Mouse (Mus musculus): Measurements from ENCODE around the gene Rassf3. TPM values are rescaled to one million over a fixed set of nuclear protein-coding genes. Genes with fewer than 3 reads are reported as not detected.

Rassf3 gene
- polyA plus RNA-seq, 1 experiment from 2014 or later = 25.3 TPM

DNA sequence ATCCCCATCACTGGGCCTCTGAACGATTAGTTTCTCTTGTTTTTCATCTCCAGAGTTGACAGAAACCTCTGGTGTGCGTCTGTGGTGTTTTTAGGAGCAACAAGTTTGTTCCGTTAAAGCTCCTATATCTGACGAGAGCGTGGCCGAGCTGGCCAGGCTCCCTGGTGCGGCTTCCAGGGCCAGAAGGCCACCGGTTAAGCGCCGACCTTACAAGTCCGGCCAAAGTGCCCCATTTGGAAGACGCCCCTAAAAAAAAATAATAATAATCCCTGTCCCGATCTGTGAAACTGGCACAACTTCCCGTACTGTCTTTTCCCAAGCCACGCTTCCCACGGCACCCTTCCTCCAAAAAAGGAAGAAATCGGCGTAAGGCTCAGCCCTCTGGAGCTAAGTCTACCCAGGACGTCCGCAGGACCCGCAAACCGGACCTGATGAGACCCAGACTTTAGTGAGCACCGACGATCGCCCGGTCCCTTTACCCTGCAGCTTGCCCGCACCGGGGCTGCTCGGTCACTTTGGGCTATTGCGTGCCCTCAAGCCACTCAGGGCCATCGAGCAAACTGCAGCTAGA lies 961 bp downstream of the Rassf3 start:
- peaks cover 24 to 49% of the 10 kb centered on the region in 2 experiments for H3K4me1 ChIP-seq (ENCODE audit: control insufficient read depth in 2 of 2, insufficient read depth in 2 of 2, low read length in 2 of 2)
- peak overlapping the region; percentile 97 for H3K9ac ChIP-seq (ENCODE audit: low read length)
- under 1% methylated on average over 31 of the region's 31 CpGs for WGBS
- no peaks in the 10 kb centered on the region for H3K36me3 ChIP-seq (ENCODE audit: control insufficient read depth, insufficient read depth, low read length)
- no peaks in the 10 kb centered on the region for H3K9me3 ChIP-seq (ENCODE audit: control insufficient read depth, low read length)
- ATAC-seq (ENCODE audit: insufficient number of reproducible peaks, insufficient read depth, low FRiP score, low read depth) = no peak
- peak overlapping the region; percentile 73 for H3K4me2 ChIP-seq (ENCODE audit: low read length)
- H3K27ac ChIP-seq (replicated peaks in 1 of 2; ENCODE audit: control insufficient read depth in 1 of 2, insufficient read depth in 1 of 2, low read depth in 2 of 2, low read length in 2 of 2) = peak overlapping the region; percentile 68 to 92
- peak overlapping the region; percentile 69 to 96 for H3K4me3 ChIP-seq (ENCODE audit: control insufficient read depth in 1 of 2, insufficient read depth in 1 of 2, low read depth in 1 of 2, low read length in 2 of 2)
- H3K27me3 ChIP-seq (ENCODE audit: control insufficient read depth, insufficient read depth, low read length) = no peaks in the 10 kb centered on the region

DNA sequence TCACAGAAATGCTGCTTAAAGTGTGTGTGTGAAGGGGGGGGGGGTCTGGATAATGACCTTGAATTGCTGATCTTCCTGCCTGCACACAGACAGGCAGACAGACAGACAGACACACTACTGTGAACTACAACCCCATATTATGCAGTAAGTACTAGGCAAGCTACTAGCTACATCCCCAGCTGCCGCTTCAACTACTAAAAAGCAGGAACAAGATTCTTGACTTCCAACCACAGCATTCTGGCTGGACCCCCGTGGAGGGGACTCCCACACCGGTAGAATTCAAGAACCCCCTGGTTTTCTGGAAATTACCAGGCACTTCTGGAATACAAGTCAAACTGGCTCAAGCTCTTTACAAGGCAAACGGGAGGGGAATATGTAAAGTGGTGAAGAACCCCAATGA lies 1.9 kb downstream of the Rassf3 start:
- H3K27ac ChIP-seq (replicated peaks in 1 of 2; ENCODE audit: control insufficient read depth in 1 of 2, insufficient read depth in 1 of 2, low read depth in 2 of 2, low read length in 2 of 2) = peak overlapping the region; percentile 36 to 92; a peak in 3 of 4 replicates
- H3K36me3 ChIP-seq (ENCODE audit: control insufficient read depth, insufficient read depth, low read length) = no peaks in the 10 kb centered on the region
- no peak for ATAC-seq (ENCODE audit: insufficient number of reproducible peaks, insufficient read depth, low FRiP score, low read depth)
- peak overlapping the region; percentile 73 for H3K4me2 ChIP-seq (ENCODE audit: low read length)
- peak overlapping the region; percentile 69 to 96 for H3K4me3 ChIP-seq (ENCODE audit: control insufficient read depth in 1 of 2, insufficient read depth in 1 of 2, low read depth in 1 of 2, low read length in 2 of 2)
- no peaks in the 10 kb centered on the region for H3K9me3 ChIP-seq (ENCODE audit: control insufficient read depth, low read length)
- peaks cover 28 to 57% of the 10 kb centered on the region in 2 experiments for H3K4me1 ChIP-seq (ENCODE audit: control insufficient read depth in 2 of 2, insufficient read depth in 2 of 2, low read length in 2 of 2)
- H3K9ac ChIP-seq (ENCODE audit: low read length) = peak overlapping the region; percentile 97
- no peaks in the 10 kb centered on the region for H3K27me3 ChIP-seq (ENCODE audit: control insufficient read depth, insufficient read depth, low read length)
- 8% methylated on average over 4 of the region's 4 CpGs for WGBS

DNA sequence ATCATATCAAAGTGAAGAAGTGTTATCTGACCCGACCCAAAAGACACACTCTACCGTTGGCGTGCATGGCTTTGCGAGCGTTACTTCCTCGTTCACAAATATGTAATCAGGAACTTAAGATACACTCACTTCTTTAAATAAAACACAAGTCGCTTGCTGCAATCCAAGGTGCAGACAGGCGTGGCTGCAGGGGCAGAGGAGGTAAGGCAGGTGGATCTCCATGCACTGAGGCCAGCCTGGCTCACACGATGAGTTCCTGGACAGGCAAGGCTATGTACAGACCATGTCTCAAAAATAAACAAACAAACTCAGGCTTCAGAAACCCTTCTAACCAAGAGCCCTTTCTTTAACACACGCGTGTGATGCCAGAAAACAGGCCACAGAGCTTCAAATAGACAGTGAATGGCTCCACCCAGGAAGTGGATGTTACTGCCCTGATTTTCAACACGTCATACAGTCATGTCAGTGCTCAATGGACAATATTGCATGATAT lies 2.4 kb downstream of the Rassf3 start:
- ATAC-seq (ENCODE audit: insufficient number of reproducible peaks, insufficient read depth, low FRiP score, low read depth) = no peak
- Histone ChIP-seq H3K9me3 (ENCODE audit: control insufficient read depth, low read length) (no peaks in the 10 kb centered on the region), H3K36me3 (ENCODE audit: control insufficient read depth, insufficient read depth, low read length) (no peaks in the 10 kb centered on the region)

DNA sequence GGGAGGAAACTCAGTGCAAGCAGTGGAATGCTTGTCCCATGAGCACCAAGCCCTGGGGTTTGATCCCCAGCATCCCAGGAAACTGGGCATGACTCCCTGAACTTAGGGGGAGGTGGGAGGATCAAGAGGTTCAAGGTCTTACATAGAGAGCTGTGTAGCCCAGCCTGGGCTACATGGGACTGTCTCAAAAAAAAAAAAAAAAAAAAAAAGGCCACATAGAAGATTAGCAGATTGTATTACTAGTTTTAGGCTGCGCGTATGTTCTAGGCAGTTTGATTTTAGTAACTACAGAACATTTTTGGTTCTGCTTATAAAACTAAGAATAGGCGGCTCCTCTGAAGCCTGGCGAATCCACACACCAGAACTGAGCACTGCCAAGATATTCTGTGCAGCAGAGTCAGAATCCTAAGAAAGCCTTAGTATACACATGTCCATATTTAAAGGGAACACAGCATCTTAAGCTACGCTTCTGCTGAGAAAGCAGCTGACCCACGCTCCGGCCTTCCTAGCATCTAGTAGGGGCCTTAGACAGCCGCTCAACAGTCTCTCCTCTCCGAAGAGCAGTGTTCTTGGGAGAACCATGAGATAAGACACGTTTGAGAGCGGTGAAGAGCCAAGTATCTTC lies 3.4 kb downstream of the Rassf3 start:
- peak overlapping the region in 1 of 2 experiments; percentile 1; a peak in 1 of 4 replicates for H3K4me3 ChIP-seq (ENCODE audit: control insufficient read depth in 1 of 2, insufficient read depth in 1 of 2, low read depth in 1 of 2, low read length in 2 of 2)
- H3K27me3 ChIP-seq (ENCODE audit: control insufficient read depth, insufficient read depth, low read length) = no peaks in the 10 kb centered on the region
- no peak for ATAC-seq (ENCODE audit: insufficient number of reproducible peaks, insufficient read depth, low FRiP score, low read depth)
- WGBS = 48% methylated on average over 11 of the region's 11 CpGs
- 0 out of 2 replicates have a peak overlapping the region, but pooled peaks have one; percentile 97 for H3K9ac ChIP-seq (ENCODE audit: low read length)
- H3K36me3 ChIP-seq (ENCODE audit: control insufficient read depth, insufficient read depth, low read length) = no peaks in the 10 kb centered on the region
- no peaks in the 10 kb centered on the region for H3K9me3 ChIP-seq (ENCODE audit: control insufficient read depth, low read length)
- peak overlapping the region; percentile 73 for H3K4me2 ChIP-seq (ENCODE audit: low read length)
- H3K27ac ChIP-seq (replicated peaks in 1 of 2; ENCODE audit: control insufficient read depth in 1 of 2, insufficient read depth in 1 of 2, low read depth in 2 of 2, low read length in 2 of 2) = peak overlapping the region; percentile 10 to 92; a peak in 3 of 4 replicates
- H3K4me1 ChIP-seq (ENCODE audit: control insufficient read depth in 2 of 2, insufficient read depth in 2 of 2, low read length in 2 of 2) = peaks cover 36 to 70% of the 10 kb centered on the region in 2 experiments

More for the DNA sequence above, 2.4 kb downstream of the Rassf3 start:
- WGBS = 14% methylated on average over 12 of the region's 12 CpGs
- Histone ChIP-seq H3K9ac (ENCODE audit: low read length) (peak overlapping the region; percentile 97), H3K27ac (replicated peaks in 1 of 2; ENCODE audit: control insufficient read depth in 1 of 2, insufficient read depth in 1 of 2, low read depth in 2 of 2, low read length in 2 of 2) (peak overlapping the region; percentile 72 to 92), H3K4me2 (ENCODE audit: low read length) (peak overlapping the region; percentile 73), H3K4me3 (ENCODE audit: control insufficient read depth in 1 of 2, insufficient read depth in 1 of 2, low read depth in 1 of 2, low read length in 2 of 2) (peak overlapping the region; percentile 69 to 96), H3K27me3 (ENCODE audit: control insufficient read depth, insufficient read depth, low read length) (no peaks in the 10 kb centered on the region), H3K4me1 (ENCODE audit: control insufficient read depth in 2 of 2, insufficient read depth in 2 of 2, low read length in 2 of 2) (peaks cover 31 to 62% of the 10 kb centered on the region in 2 experiments)

DNA sequence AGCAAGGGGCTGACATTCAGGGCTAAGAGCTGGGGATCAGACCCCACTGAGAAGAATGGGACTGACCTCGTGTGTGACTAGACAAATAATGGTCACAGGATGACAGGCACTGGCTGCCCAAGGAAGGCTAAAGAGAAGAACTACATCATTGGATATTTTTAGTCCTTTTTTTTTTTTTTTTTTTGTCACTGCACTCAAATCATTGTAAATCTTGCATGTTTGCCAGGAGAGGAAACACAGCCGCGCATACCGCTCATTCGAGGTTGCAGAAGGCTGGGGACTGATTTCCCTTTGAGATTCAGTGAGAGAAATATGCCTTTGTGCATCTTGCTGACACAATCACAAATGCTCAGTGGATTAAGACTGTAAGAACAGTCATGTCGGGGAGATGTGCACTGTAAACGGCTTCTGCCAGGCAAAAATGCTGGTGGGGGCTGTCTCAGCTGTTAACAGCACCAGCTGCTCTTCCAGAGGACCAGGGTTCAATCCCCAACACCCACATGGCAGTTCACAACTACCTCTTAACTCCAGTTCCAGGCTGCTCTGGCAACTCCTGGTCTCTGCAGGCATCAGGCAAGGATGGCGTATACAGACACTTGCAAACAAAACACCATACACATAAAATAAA lies 4.5 kb downstream of the Rassf3 start:
- no peaks in the 10 kb centered on the region for H3K36me3 ChIP-seq (ENCODE audit: control insufficient read depth, insufficient read depth, low read length)
- 16% methylated on average over 8 of the region's 8 CpGs for WGBS
- H3K27me3 ChIP-seq (ENCODE audit: control insufficient read depth, insufficient read depth, low read length) = no peaks in the 10 kb centered on the region
- no peak for ATAC-seq (ENCODE audit: insufficient number of reproducible peaks, insufficient read depth, low FRiP score, low read depth)
- peak overlapping the region; percentile 35; the same call in 1 of the 2 replicates for H3K9ac ChIP-seq (ENCODE audit: low read length)
- no peaks in the 10 kb centered on the region for H3K9me3 ChIP-seq (ENCODE audit: control insufficient read depth, low read length)
- peak overlapping the region; percentile 73 to 78 for H3K27ac ChIP-seq (replicated peaks in 1 of 2; ENCODE audit: control insufficient read depth in 1 of 2, insufficient read depth in 1 of 2, low read depth in 2 of 2, low read length in 2 of 2)
- H3K4me2 ChIP-seq (ENCODE audit: low read length) = peak overlapping the region; percentile 41
- peaks cover 34 to 68% of the 10 kb centered on the region in 2 experiments for H3K4me1 ChIP-seq (ENCODE audit: control insufficient read depth in 2 of 2, insufficient read depth in 2 of 2, low read length in 2 of 2)
- 0 out of 4 replicates have a peak overlapping the region, but pooled peaks of 1 of the 2 experiments have one; percentile 1 for H3K4me3 ChIP-seq (ENCODE audit: control insufficient read depth in 1 of 2, insufficient read depth in 1 of 2, low read depth in 1 of 2, low read length in 2 of 2)

DNA sequence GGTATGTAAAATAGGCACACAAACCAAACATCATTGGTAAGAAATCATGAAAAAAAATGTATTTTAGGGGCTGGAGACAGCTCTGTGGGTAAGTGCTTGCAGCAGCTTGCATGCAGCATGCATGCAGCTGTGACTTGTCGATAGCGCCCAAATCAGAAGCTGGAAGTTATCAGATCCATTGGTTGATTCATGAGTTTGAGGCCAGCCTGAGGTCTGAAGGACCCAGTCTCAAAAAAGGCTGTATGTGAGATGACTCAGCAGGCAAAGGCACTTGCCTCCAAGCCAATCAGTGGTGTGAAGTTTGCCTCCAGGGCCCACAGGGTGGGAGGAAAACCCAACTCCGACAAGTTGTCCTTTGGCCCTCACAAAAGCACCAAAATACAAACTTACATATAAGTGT lies 6.5 kb downstream of the Rassf3 start:
- H3K4me3 ChIP-seq (ENCODE audit: control insufficient read depth in 1 of 2, insufficient read depth in 1 of 2, low read depth in 1 of 2, low read length in 2 of 2) = no peak overlapping the region
- H3K27me3 ChIP-seq (ENCODE audit: control insufficient read depth, insufficient read depth, low read length) = no peaks in the 10 kb centered on the region
- no peak overlapping the region for H3K27ac ChIP-seq (replicated peaks in 1 of 2; ENCODE audit: control insufficient read depth in 1 of 2, insufficient read depth in 1 of 2, low read depth in 2 of 2, low read length in 2 of 2)
- no peak overlapping the region; the same call in 1 of the 2 replicates for H3K9ac ChIP-seq (ENCODE audit: low read length)
- 42% methylated on average over 3 of the region's 3 CpGs for WGBS
- H3K36me3 ChIP-seq (ENCODE audit: control insufficient read depth, insufficient read depth, low read length) = no peaks in the 10 kb centered on the region
- H3K4me1 ChIP-seq (ENCODE audit: control insufficient read depth in 2 of 2, insufficient read depth in 2 of 2, low read length in 2 of 2) = peaks cover 34 to 66% of the 10 kb centered on the region in 2 experiments
- H3K9me3 ChIP-seq (ENCODE audit: control insufficient read depth, low read length) = no peaks in the 10 kb centered on the region
- ATAC-seq (ENCODE audit: insufficient number of reproducible peaks, insufficient read depth, low FRiP score, low read depth) = no peak
- H3K4me2 ChIP-seq (ENCODE audit: low read length) = no peak overlapping the region

DNA sequence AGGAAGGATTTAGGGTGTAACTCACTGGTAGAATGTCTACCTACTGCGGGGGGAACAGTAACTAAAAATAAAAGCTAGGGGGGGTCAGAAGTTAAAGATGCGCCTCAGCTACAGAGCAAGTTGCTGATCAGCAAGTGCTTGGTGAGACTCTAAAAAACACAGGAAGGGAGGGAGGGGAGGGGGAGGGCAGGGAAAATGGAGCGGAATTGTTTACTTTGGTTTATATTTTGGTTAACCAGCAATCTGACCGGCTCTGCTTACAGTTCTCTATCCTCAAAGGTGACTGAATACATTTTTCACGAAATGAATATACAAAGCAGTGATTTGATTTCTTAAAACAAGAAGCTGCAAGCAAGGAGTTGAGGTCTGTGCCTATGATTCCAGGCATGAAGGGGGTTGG lies 7.2 kb downstream of the Rassf3 start:
- H3K27me3 ChIP-seq (ENCODE audit: control insufficient read depth, insufficient read depth, low read length) = no peaks in the 10 kb centered on the region
- WGBS = 35% methylated on average over 5 of the region's 5 CpGs
- peaks cover 31 to 61% of the 10 kb centered on the region in 2 experiments for H3K4me1 ChIP-seq (ENCODE audit: control insufficient read depth in 2 of 2, insufficient read depth in 2 of 2, low read length in 2 of 2)
- H3K36me3 ChIP-seq (ENCODE audit: control insufficient read depth, insufficient read depth, low read length) = no peaks in the 10 kb centered on the region
- no peak overlapping the region for H3K9ac ChIP-seq (ENCODE audit: low read length)
- H3K4me2 ChIP-seq (ENCODE audit: low read length) = no peak overlapping the region
- no peak overlapping the region for H3K4me3 ChIP-seq (ENCODE audit: control insufficient read depth in 1 of 2, insufficient read depth in 1 of 2, low read depth in 1 of 2, low read length in 2 of 2)
- no peak for ATAC-seq (ENCODE audit: insufficient number of reproducible peaks, insufficient read depth, low FRiP score, low read depth)
- no peaks in the 10 kb centered on the region for H3K9me3 ChIP-seq (ENCODE audit: control insufficient read depth, low read length)
- H3K27ac ChIP-seq (replicated peaks in 1 of 2; ENCODE audit: control insufficient read depth in 1 of 2, insufficient read depth in 1 of 2, low read depth in 2 of 2, low read length in 2 of 2) = no peak overlapping the region

Data from heart, embryonic 14.5 days (tissue).